ENCODE assay signal across 9 mouse cellular contexts in the genomic region with DNA sequence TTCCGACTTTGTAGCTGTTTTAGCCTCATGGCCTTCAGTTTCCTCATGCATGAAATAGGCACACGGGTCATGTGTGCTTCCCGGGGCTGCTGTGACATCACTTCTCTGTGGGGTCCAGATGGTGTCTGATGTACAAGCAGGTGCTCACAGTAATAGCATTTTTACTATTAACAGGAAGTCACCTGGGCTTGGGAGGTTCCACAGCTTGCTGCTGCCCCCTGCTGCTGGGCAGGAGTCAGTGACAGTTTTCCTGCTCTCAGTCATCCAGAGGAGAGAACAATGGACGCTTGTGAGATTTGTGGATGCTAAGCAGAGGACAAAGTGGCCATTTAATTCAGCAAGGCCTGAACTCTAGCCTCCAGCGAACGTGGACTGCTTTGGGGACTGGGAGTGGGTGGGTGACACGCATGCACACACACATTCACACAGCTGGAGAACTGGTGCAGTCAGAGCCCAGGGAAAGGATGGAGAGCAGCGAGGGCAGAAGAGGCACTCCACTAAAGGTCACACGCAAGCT. TPM values are rescaled to one million over a fixed set of nuclear protein-coding genes. Genes with fewer than 3 reads are reported as not detected.
A peak's percentile ranks its signal among the peaks of the same experiment; 100 is the strongest.
DNase-seq lines count a peak whose midpoint lies in the region; ATAC-seq lines count a peak whose summit lies in the region.
"Had no signal": no experiment of that assay in that cellular context is flagged by ENCODE, and none has a peak within 500 bp of the region (broad histone marks: within the 10 kb centered on the region; RNA-seq: fewer than 3 reads in every experiment).

No protein-coding gene starts in this region.

- peaks cover 16% of the 10 kb centered on the region for H3K4me1 ChIP-seq in embryonic facial prominence, embryonic 10.5 days
- peaks cover 4% of the 10 kb centered on the region; the same call in 1 of the 2 replicates for H3K4me1 ChIP-seq in liver, embryonic 13.5 days (replicated peaks)
- H3K4me1 ChIP-seq in neural tube, embryonic 12.5 days = peaks cover 10% of the 10 kb centered on the region; the same call in 1 of the 2 replicates

- DNase-seq in CD4-positive, CD25-positive, alpha-beta regulatory T cell, adult 2 months (ENCODE audit: low read depth, low spot score) = peak; percentile 90
- DNase-seq in adrenal gland, postnatal 10 days = peak; percentile 72
- DNase-seq in embryonic facial prominence, embryonic 10.5 days (ENCODE audit: low spot score) = peak; percentile 76
- DNase-seq in heart, postnatal 10 days = peak; percentile 56 to 76
- peak; percentile 80 to 82 for DNase-seq in kidney, postnatal 4 days
- peak; percentile 44 for DNase-seq in liver, embryonic 13.5 days
- DNase-seq in telencephalon, adult 2 months (ENCODE audit: low read depth, low spot score) = peak; percentile 58

- H3K4me2 ChIP-seq in liver, embryonic 13.5 days = no peak overlapping the region
- no peak overlapping the region for H3K4me2 ChIP-seq in neural tube, embryonic 12.5 days (replicated peaks)
- H3K4me2 ChIP-seq: heart, embryonic 13.5 days had no signal

- H3K9me3 ChIP-seq in embryonic facial prominence, embryonic 10.5 days = no peaks in the 10 kb centered on the region
- H3K9me3 ChIP-seq in liver, embryonic 13.5 days (replicated peaks) = no peaks in the 10 kb centered on the region
- no peaks in the 10 kb centered on the region for H3K9me3 ChIP-seq in neural tube, embryonic 12.5 days
- H3K9me3 ChIP-seq: heart, embryonic 13.5 days had no signal

- intact Hi-C loops in heart, postnatal 10 days (cut with DNase I) = loop anchor here (2.0 to 5.0 kb wide), 3 partner anchors 57 to 218 kb away; no protein-coding TSS in a partner anchor

- H3K9ac ChIP-seq in liver, embryonic 13.5 days = no peak overlapping the region
- H3K9ac ChIP-seq in neural tube, embryonic 12.5 days = 0 out of 2 replicates have a peak overlapping the region, but pooled peaks have one; percentile 33
- H3K9ac ChIP-seq: heart, embryonic 13.5 days had no signal

- no peaks in the 10 kb centered on the region for H3K27me3 ChIP-seq in embryonic facial prominence, embryonic 10.5 days (replicated peaks; ENCODE audit: low read depth, poor library complexity, severe bottlenecking)
- no peaks in the 10 kb centered on the region for H3K27me3 ChIP-seq in liver, embryonic 13.5 days
- H3K27me3 ChIP-seq in neural tube, embryonic 12.5 days (replicated peaks) = no peaks in the 10 kb centered on the region
- H3K27me3 ChIP-seq: heart, embryonic 13.5 days had no signal

- no peak for ATAC-seq in liver, embryonic 13.5 days (ENCODE audit: low read depth)
- ATAC-seq in neural tube, embryonic 12.5 days (ENCODE audit: low FRiP score, low read depth) = peak; percentile 60

- H3K4me3 ChIP-seq in embryonic facial prominence, embryonic 10.5 days = no peak overlapping the region
- no peak overlapping the region for H3K4me3 ChIP-seq in liver, embryonic 13.5 days (replicated peaks)
- no peak overlapping the region for H3K4me3 ChIP-seq in neural tube, embryonic 12.5 days
- H3K4me3 ChIP-seq: heart, embryonic 13.5 days had no signal

- 38% methylated on average over 9 of the region's 9 CpGs for WGBS in embryonic facial prominence, embryonic 10.5 days
- 42% methylated on average over 9 of the region's 9 CpGs for WGBS in liver, embryonic 13.5 days (ENCODE audit: insufficient replicate concordance)
- 32% methylated on average over 9 of the region's 9 CpGs for WGBS in neural tube, embryonic 12.5 days

- H3K36me3 ChIP-seq in embryonic facial prominence, embryonic 10.5 days (replicated peaks) = peaks cover 48% of the 10 kb centered on the region
- H3K36me3 ChIP-seq in liver, embryonic 13.5 days = peaks cover 44% of the 10 kb centered on the region
- peaks cover 43% of the 10 kb centered on the region for H3K36me3 ChIP-seq in neural tube, embryonic 12.5 days

- peak overlapping the region; percentile 80 for H3K27ac ChIP-seq in embryonic facial prominence, embryonic 10.5 days (replicated peaks)
- H3K27ac ChIP-seq in liver, embryonic 13.5 days = no peak overlapping the region
- H3K27ac ChIP-seq in neural tube, embryonic 12.5 days = peak overlapping the region; percentile 70
- H3K27ac ChIP-seq: heart, embryonic 13.5 days had no signal

RNA-seq across cellular contexts. Expression of gene Il21r, which starts 35.7 kb away (rescaled TPM):
- 1 to 10 TPM; 2.2 to 2.5 TPM for total RNA-seq in adrenal gland, postnatal 10 days (2021)
- 0.35 and 0.38 TPM in 2 replicates for polyA plus RNA-seq in embryonic facial prominence, embryonic 10.5 days (2016; fragmentation: Nextera tagmentation; extraction: Ambion mirVana)
- under 1 TPM; 0.67 to 0.74 TPM for total RNA-seq in heart, postnatal 10 days (2021)
- polyA plus RNA-seq in liver, embryonic 13.5 days (2015; fragmentation: Nextera tagmentation; extraction: Ambion mirVana) = 0.95 and 1.1 TPM in 2 replicates
- 0.27 and 0.35 TPM in 2 replicates for polyA plus RNA-seq in neural tube, embryonic 12.5 days (2016; fragmentation: Nextera tagmentation; extraction: Ambion mirVana)
